Mouse (Mus musculus): ENCODE measurements around the gene Shank1.

- TF ChIP-seq FLI1 (IDR thresholded peaks at IDR 0.05; ENCODE audit: low read length) (no peak), GATA1 (IDR thresholded peaks at IDR 0.05; ENCODE audit: borderline replicate concordance, low read length) (no peak)
Observed at GRCm38 (mm10) chr7:44373460-44373859, 63.4 kb downstream of the Shank1 start.
